Mouse (Mus musculus): ENCODE data around the gene Cyp3a41b. TPM values are rescaled to one million over a fixed set of nuclear protein-coding genes. Genes with fewer than 3 reads are reported as not detected.
"Not testable (repeated sequence)": the region's sequence is repeated elsewhere in the genome, so short reads cannot be mapped to it uniquely, and the experiment has no call there.

The Cyp3a41b gene
- total RNA-seq (2021) (not detected), polyA plus RNA-seq (2012; rRNA removed) (not detected in 2 replicates)
- long read RNA-seq = 0 reads

DNA sequence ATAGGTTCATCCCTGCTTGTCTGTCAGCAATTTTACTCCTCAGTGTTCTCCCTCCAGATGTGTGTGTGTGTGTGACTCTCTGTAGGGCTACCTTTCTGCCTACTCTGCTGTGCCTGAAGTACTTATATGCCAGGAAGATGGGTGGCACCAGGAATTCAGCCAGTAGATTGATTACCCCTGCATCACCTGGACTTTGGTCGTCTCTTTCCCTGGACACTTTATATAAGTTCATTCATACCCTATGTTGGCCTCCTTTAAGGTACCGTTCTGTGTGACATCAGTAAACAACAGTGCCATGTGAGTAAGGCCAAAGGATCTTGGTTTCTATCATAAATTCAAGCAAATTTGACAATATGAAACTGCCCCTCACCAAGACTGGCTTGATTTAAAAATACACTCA, at the start of gene Cyp3a41b:
Gene Cyp3a41b (minus strand): TSS at position 101 of the 400 bp plus-strand sequence.
- H3K27ac ChIP-seq; DNase-seq; H3K9ac ChIP-seq (ENCODE audit: low read depth, low read length); H3K36me3 ChIP-seq (ENCODE audit: control insufficient read depth, insufficient read depth, low read length); H3K27me3 ChIP-seq (ENCODE audit: control insufficient read depth, insufficient read depth, low read length); intact Hi-C loops (cut with DNase I); H3K4me3 ChIP-seq; H3K4me1 ChIP-seq (ENCODE audit: control insufficient read depth, insufficient read depth, low read length); H3K79me2 ChIP-seq (replicated peaks; ENCODE audit: control insufficient read depth, insufficient read depth, low read length): not testable (repeated sequence)
- WGBS = 39% methylated on average over 1 of the region's 2 CpGs

DNA sequence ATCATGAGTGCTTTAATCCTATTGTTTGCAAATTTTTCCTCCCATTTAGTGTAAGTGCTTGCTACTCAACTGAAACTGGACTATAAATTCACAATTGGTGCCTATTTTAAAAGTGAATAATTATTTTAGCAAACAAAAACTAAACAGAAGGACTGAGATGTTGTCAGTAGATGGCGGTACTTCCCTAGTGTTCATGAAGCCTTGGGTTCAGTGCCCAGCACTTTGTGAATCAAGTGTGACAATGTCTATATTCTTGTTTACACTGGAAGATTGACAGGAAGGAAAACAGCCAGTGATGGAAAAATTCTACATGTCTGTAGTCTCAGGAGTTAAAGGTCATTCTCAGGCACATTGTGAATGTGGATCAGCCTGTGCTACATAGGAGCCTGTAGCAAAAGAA, 47.8 kb upstream of the Cyp3a41b start:
- DNase-seq; intact Hi-C loops (cut with DNase I); H3K27ac ChIP-seq; H3K4me1 ChIP-seq (ENCODE audit: control insufficient read depth, insufficient read depth, low read length); H3K4me3 ChIP-seq; H3K79me2 ChIP-seq (replicated peaks; ENCODE audit: control insufficient read depth, insufficient read depth, low read length); H3K9ac ChIP-seq (ENCODE audit: low read depth, low read length); H3K36me3 ChIP-seq (ENCODE audit: control insufficient read depth, insufficient read depth, low read length); H3K27me3 ChIP-seq (ENCODE audit: control insufficient read depth, insufficient read depth, low read length): not testable (repeated sequence)
- 85% methylated on average over 1 of the region's 1 CpGs for WGBS

DNA sequence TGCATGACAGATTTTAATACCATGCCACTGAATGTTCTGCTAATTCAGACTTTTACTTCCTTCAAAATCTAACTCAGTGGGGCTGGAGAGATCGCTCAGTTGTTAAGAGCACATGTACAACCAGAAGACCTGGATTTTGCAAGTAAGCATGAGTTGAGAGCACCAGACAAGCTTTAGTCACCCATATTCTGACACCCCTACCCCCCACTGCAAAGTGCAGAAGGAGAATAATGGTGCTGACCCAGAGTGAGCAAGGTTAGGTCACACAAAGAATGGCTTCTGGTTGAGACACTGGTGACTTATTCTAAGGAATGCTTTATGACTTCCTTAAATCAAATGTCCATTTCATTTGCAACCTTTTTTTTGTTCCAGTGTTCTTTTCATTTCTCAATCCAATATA, 20.4 kb upstream of the Cyp3a41b start:
- H3K4me3 ChIP-seq; DNase-seq; H3K9ac ChIP-seq (ENCODE audit: low read depth, low read length); H3K36me3 ChIP-seq (ENCODE audit: control insufficient read depth, insufficient read depth, low read length); H3K4me1 ChIP-seq (ENCODE audit: control insufficient read depth, insufficient read depth, low read length); H3K27ac ChIP-seq; H3K79me2 ChIP-seq (replicated peaks; ENCODE audit: control insufficient read depth, insufficient read depth, low read length); intact Hi-C loops (cut with DNase I); H3K27me3 ChIP-seq (ENCODE audit: control insufficient read depth, insufficient read depth, low read length): not testable (repeated sequence)
- WGBS = 65% methylated on average over 1 of the region's 1 CpGs

DNA sequence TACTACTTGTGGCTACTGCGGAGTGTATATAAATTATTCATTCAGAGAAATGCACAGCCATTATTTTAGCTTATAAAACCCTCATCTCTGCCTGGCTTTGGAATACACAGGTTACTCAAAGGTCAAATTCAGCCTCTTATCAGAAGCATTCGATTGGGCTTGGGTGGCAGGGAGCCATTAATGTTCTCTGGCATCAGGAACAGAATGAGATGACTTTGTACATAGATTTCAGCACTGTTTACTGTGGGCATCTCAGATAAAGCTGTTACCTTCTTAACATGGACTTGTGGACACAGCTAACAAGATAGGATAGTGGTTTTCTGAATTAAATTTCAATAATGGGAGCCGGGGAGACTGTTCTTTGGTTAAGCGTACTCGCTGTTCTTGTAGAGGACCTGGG, 13.3 kb upstream of the Cyp3a41b start:
- not testable (repeated sequence) for H3K4me3 ChIP-seq; H3K36me3 ChIP-seq (ENCODE audit: control insufficient read depth, insufficient read depth, low read length); H3K79me2 ChIP-seq (replicated peaks; ENCODE audit: control insufficient read depth, insufficient read depth, low read length); DNase-seq; H3K9ac ChIP-seq (ENCODE audit: low read depth, low read length); H3K27me3 ChIP-seq (ENCODE audit: control insufficient read depth, insufficient read depth, low read length); H3K27ac ChIP-seq; H3K4me1 ChIP-seq (ENCODE audit: control insufficient read depth, insufficient read depth, low read length)
- intact Hi-C loops (cut with DNase I) = loop anchor here (2.0 kb wide), 1 partner anchor 143 kb away; no protein-coding TSS in a partner anchor
- 66% methylated on average over 5 of the region's 5 CpGs for WGBS

DNA sequence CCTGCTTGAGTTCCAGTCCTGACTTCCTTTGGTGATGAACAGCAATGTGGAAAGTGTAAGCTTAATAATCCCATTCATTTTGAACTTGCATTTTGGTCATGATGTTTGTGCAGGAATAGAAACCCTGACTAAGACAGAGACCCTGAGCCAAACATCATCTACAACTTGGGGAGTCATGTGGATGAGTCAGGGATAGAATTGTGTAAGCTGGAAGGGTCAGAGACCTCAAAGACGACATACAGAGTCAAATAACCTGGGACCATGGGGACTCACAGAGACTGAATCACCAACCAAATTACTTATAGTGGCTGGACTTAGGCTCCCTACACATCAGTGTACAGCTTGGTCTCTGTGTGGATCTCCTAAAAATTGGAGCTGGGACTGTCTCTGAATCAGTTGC, 7.2 kb downstream of the Cyp3a41b start:
- DNase-seq; H3K27ac ChIP-seq; H3K36me3 ChIP-seq (ENCODE audit: control insufficient read depth, insufficient read depth, low read length); H3K4me1 ChIP-seq (ENCODE audit: control insufficient read depth, insufficient read depth, low read length); intact Hi-C loops (cut with DNase I); H3K27me3 ChIP-seq (ENCODE audit: control insufficient read depth, insufficient read depth, low read length); H3K4me3 ChIP-seq; H3K79me2 ChIP-seq (replicated peaks; ENCODE audit: control insufficient read depth, insufficient read depth, low read length); H3K9ac ChIP-seq (ENCODE audit: low read depth, low read length): not testable (repeated sequence)
- 41% methylated on average over 1 of the region's 1 CpGs for WGBS

DNA sequence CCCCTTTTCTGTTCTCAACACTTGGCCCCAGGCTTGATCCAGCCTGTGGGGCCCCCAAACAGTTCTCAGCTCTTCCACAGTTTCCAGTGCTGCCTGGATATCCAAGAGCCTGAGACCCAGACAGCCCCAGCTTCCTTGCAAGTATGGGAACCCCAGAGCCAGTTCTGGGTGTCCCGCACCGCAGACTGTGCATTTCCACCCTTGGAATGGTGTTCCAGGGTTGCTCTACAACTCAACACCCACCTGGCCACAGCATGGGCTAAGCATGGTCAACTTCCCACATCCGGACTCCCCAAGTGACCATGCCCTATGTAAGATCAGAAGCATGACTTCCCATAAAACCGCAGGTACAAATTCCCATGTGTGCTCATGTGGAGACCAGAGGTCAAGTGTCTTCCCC, 8.9 kb downstream of the Cyp3a41b start:
- H3K4me3 ChIP-seq; H3K4me1 ChIP-seq (ENCODE audit: control insufficient read depth, insufficient read depth, low read length); H3K36me3 ChIP-seq (ENCODE audit: control insufficient read depth, insufficient read depth, low read length); H3K27me3 ChIP-seq (ENCODE audit: control insufficient read depth, insufficient read depth, low read length); H3K79me2 ChIP-seq (replicated peaks; ENCODE audit: control insufficient read depth, insufficient read depth, low read length); intact Hi-C loops (cut with DNase I); H3K9ac ChIP-seq (ENCODE audit: low read depth, low read length); H3K27ac ChIP-seq; DNase-seq: not testable (repeated sequence)
- WGBS = 78% methylated on average over 4 of the region's 4 CpGs

DNA sequence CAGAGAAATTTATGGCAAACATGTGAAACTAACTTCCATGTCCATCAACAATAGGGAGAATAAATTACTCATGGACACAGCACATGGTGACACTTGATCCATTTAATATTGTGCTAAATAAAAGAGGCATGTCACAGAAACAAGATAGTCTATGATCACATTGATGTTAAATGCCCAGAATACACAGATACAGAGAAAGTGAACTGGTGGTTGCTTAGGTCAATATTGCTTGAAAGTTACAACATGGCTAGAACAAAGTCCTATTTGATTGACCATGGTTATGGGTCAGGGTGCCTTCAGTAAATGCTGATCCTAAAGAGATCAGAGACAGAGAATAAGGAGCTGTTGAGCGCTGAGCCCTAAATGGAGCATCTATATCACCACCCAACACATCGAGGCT, 12.6 kb downstream of the Cyp3a41b start:
- intact Hi-C loops (cut with DNase I); H3K27ac ChIP-seq; H3K79me2 ChIP-seq (replicated peaks; ENCODE audit: control insufficient read depth, insufficient read depth, low read length); H3K36me3 ChIP-seq (ENCODE audit: control insufficient read depth, insufficient read depth, low read length); H3K4me1 ChIP-seq (ENCODE audit: control insufficient read depth, insufficient read depth, low read length); H3K9ac ChIP-seq (ENCODE audit: low read depth, low read length); H3K4me3 ChIP-seq; DNase-seq; H3K27me3 ChIP-seq (ENCODE audit: control insufficient read depth, insufficient read depth, low read length): not testable (repeated sequence)
- WGBS = 67% methylated on average over 2 of the region's 2 CpGs

Other genes starting within 250 kb of the Cyp3a41b start
- not detected for gene Cyp3a57, start 239.5 kb downstream of the Cyp3a41b start, total RNA-seq (2021)
- not detected in 2 replicates for gene Cyp3a57, start 239.5 kb downstream of the Cyp3a41b start, polyA plus RNA-seq (2012; rRNA removed)
- not detected for gene Cyp3a16, start 115.0 kb downstream of the Cyp3a41b start, total RNA-seq (2021)
- gene Cyp3a16, start 115.0 kb downstream of the Cyp3a41b start, polyA plus RNA-seq (2012; rRNA removed) = not detected in 2 replicates
- not detected for gene Cyp3a41a, start 135.4 kb upstream of the Cyp3a41b start, total RNA-seq (2021)
- 0.26 TPM in 1 of 2 replicates, not detected in the other for gene Cyp3a41a, start 135.4 kb upstream of the Cyp3a41b start, polyA plus RNA-seq (2012; rRNA removed)
- not detected for gene Cyp3a44, start 221.1 kb upstream of the Cyp3a41b start, total RNA-seq (2021)
- not detected in 2 replicates for gene Cyp3a44, start 221.1 kb upstream of the Cyp3a41b start, polyA plus RNA-seq (2012; rRNA removed)